Mouse (Mus musculus) embryonic facial prominence, embryonic 11.5 days (tissue): ENCODE measurements around the gene Adamtsl1. TPM values are rescaled to one million over a fixed set of nuclear protein-coding genes. Genes with fewer than 3 reads are reported as not detected.

Experiments used
- ATAC-seq: fragments of 200-750 bp; cut with Nextera tagmentation; replicated peaks from 2 replicates; pipeline ENCODE4 v1.8.0; 2017; ENCODE audit warnings: low read depth; ENCODE audit not compliant: insufficient number of reproducible peaks, low FRiP score, low TSS enrichment
- DNase-seq: peaks from one replicate; pipeline ENCODE4 v3.0.0-alpha.2; 2015; ENCODE audit warnings: low spot score
- H3K27ac ChIP-seq: fragments of 300-500 bp; sonication (generic); replicated peaks from 2 replicates; pipeline ENCODE4 v1.5.1; 2014; ENCODE audit warnings: mild to moderate bottlenecking, low read depth, low read length, control low read depth
- H3K27me3 ChIP-seq: fragments of 300-500 bp; sonication (generic); 2 replicates; pipeline ENCODE4 v1.6.1; 2014; ENCODE audit warnings: mild to moderate bottlenecking, low read length, moderate library complexity, mixed read lengths; ENCODE audit not compliant: control insufficient read depth, insufficient read depth
- H3K36me3 ChIP-seq: fragments of 300-500 bp; sonication (generic); replicated peaks from 2 replicates; pipeline ENCODE4 v1.6.1; 2014; ENCODE audit warnings: low read depth, mild to moderate bottlenecking, low read length, moderate library complexity, mixed read lengths; ENCODE audit not compliant: control insufficient read depth, insufficient read depth
- H3K4me1 ChIP-seq: fragments of 300-500 bp; sonication (generic); 2 replicates; pipeline ENCODE4 v1.6.1; 2014; ENCODE audit warnings: low read length, mixed read lengths; ENCODE audit not compliant: control insufficient read depth, insufficient read depth
- H3K4me2 ChIP-seq: fragments of 300-500 bp; sonication (generic); 2 replicates; pipeline ENCODE4 v1.6.1; 2014; ENCODE audit warnings: low read depth, mild to moderate bottlenecking, control low read depth, low read length, moderate library complexity
- H3K4me3 ChIP-seq: fragments of 300-500 bp; sonication (generic); 2 replicates; pipeline ENCODE4 v1.5.1; 2014; ENCODE audit warnings: low read depth, low read length, control low read depth
- H3K9ac ChIP-seq: fragments of 300-500 bp; sonication (generic); replicated peaks from 2 replicates; pipeline ENCODE4 v1.6.1; 2014; ENCODE audit warnings: mild to moderate bottlenecking, control low read depth, low read length
- H3K9me3 ChIP-seq: fragments of 300-500 bp; sonication (generic); replicated peaks from 2 replicates; pipeline ENCODE4 v1.6.1; 2016; ENCODE audit warnings: mild to moderate bottlenecking, low read length, inconsistent platforms, mixed read lengths; ENCODE audit not compliant: control insufficient read depth
- WGBS: fragments of 180-500 bp; shearing (Covaris S2); extraction: QIAGEN DNeasy Blood & Tissue Kit; methylation state at CpG from one replicate; pipeline ENCODE4 v1.1.7; 2014; 5-methylcytosine and 5-hydroxymethylcytosine counted together
- polyA plus RNA-seq: library from polyadenylated mRNA; unstranded; fragments of >200 nt; fragmentation: Nextera tagmentation; extraction: Ambion mirVana; gene quantifications from 2 replicates; pipeline ENCODE4 v1.2.1, GENCODE M21; 2014

The Adamtsl1 gene
- polyA plus RNA-seq, 1 experiment from 2014 or later, result 8.5 TPM

- Histone ChIP-seq H3K4me2 (no peak overlapping the region), H3K4me1 (no peaks in the 10 kb centered on the region), H3K9ac (no peak overlapping the region), H3K27ac (no peak overlapping the region), H3K36me3 (no peaks in the 10 kb centered on the region), H3K27me3 (no peaks in the 10 kb centered on the region), H3K4me3 (no peak overlapping the region), H3K9me3 (no peaks in the 10 kb centered on the region)
- DNase-seq (no peak), ATAC-seq (no peak)
- 70% methylated on average over 7 of the region's 7 CpGs for WGBS
Measured at GRCm38 (mm10) chr4:85591037-85591436, 77.1 kb downstream of the Adamtsl1 start.

GRCm38 (mm10) chr4:85594159-85594558, 80.2 kb downstream of the Adamtsl1 start:
- Histone ChIP-seq H3K4me3 (no peak overlapping the region), H3K27ac (no peak overlapping the region), H3K27me3 (no peaks in the 10 kb centered on the region), H3K9ac (no peak overlapping the region), H3K36me3 (no peaks in the 10 kb centered on the region), H3K4me2 (no peak overlapping the region), H3K4me1 (no peaks in the 10 kb centered on the region), H3K9me3 (no peaks in the 10 kb centered on the region)
- ATAC-seq (no peak), DNase-seq (no peak)

GRCm38 (mm10) chr4:85613331-85613730, 99.4 kb downstream of the Adamtsl1 start:
- no peak for DNase-seq
- 73% methylated on average over 3 of the region's 3 CpGs for WGBS
- no peaks in the 10 kb centered on the region for H3K27me3 ChIP-seq
- H3K4me2 ChIP-seq, result no peak overlapping the region
- H3K4me3 ChIP-seq, result no peak overlapping the region
- no peak overlapping the region for H3K9ac ChIP-seq
- no peaks in the 10 kb centered on the region for H3K4me1 ChIP-seq
- no peak for ATAC-seq
- H3K36me3 ChIP-seq, result no peaks in the 10 kb centered on the region
- H3K27ac ChIP-seq, result no peak overlapping the region
- no peaks in the 10 kb centered on the region for H3K9me3 ChIP-seq

GRCm38 (mm10) chr4:85618746-85619145, 104.8 kb downstream of the Adamtsl1 start:
- no peak for DNase-seq
- no peak for ATAC-seq
- 87% methylated on average over 5 of the region's 5 CpGs for WGBS
- Histone ChIP-seq H3K27ac (no peak overlapping the region), H3K9me3 (no peaks in the 10 kb centered on the region), H3K4me2 (no peak overlapping the region), H3K4me1 (no peaks in the 10 kb centered on the region), H3K36me3 (no peaks in the 10 kb centered on the region), H3K4me3 (no peak overlapping the region), H3K9ac (no peak overlapping the region), H3K27me3 (no peaks in the 10 kb centered on the region)

- Histone ChIP-seq H3K4me3 (no peak overlapping the region), H3K9ac (no peak overlapping the region), H3K27me3 (no peaks in the 10 kb centered on the region), H3K4me1 (no peaks in the 10 kb centered on the region), H3K27ac (no peak overlapping the region), H3K9me3 (no peaks in the 10 kb centered on the region), H3K4me2 (no peak overlapping the region), H3K36me3 (no peaks in the 10 kb centered on the region)
- ATAC-seq (no peak), DNase-seq (no peak)
- 76% methylated on average over 3 of the region's 3 CpGs for WGBS
Measured at GRCm38 (mm10) chr4:85619261-85619660, 105.3 kb downstream of the Adamtsl1 start.

GRCm38 (mm10) chr4:85629381-85629780, 115.4 kb downstream of the Adamtsl1 start:
- ATAC-seq (no peak), DNase-seq (no peak)
- H3K9me3 ChIP-seq, result no peaks in the 10 kb centered on the region
- no peak overlapping the region for H3K4me2 ChIP-seq
- H3K27ac ChIP-seq, result no peak overlapping the region
- WGBS, result 82% methylated on average over 7 of the region's 7 CpGs
- H3K4me1 ChIP-seq, result no peaks in the 10 kb centered on the region
- H3K27me3 ChIP-seq, result no peaks in the 10 kb centered on the region
- H3K36me3 ChIP-seq, result no peaks in the 10 kb centered on the region
- H3K4me3 ChIP-seq, result no peak overlapping the region
- H3K9ac ChIP-seq, result no peak overlapping the region

GRCm38 (mm10) chr4:85669271-85669670, 155.3 kb downstream of the Adamtsl1 start:
- ATAC-seq, result no peak
- WGBS, result 93% methylated on average over 5 of the region's 5 CpGs
- H3K4me2 ChIP-seq, result no peak overlapping the region

GRCm38 (mm10) chr4:85669735-85670134, 155.8 kb downstream of the Adamtsl1 start:
- Histone ChIP-seq H3K9ac (no peak overlapping the region), H3K9me3 (no peaks in the 10 kb centered on the region), H3K4me2 (no peak overlapping the region), H3K27ac (no peak overlapping the region), H3K4me1 (no peaks in the 10 kb centered on the region), H3K36me3 (no peaks in the 10 kb centered on the region), H3K4me3 (no peak overlapping the region), H3K27me3 (no peaks in the 10 kb centered on the region)
- DNase-seq (no peak), ATAC-seq (no peak)
- WGBS, result 75% methylated on average over 1 of the region's 1 CpGs

More at GRCm38 (mm10) chr4:85669271-85669670, 155.3 kb downstream of the Adamtsl1 start:
- H3K9ac ChIP-seq, result no peak overlapping the region
- H3K9me3 ChIP-seq, result no peaks in the 10 kb centered on the region
- no peak overlapping the region for H3K27ac ChIP-seq
- H3K4me1 ChIP-seq, result no peaks in the 10 kb centered on the region
- H3K4me3 ChIP-seq, result no peak overlapping the region
- DNase-seq, result no peak
- no peaks in the 10 kb centered on the region for H3K36me3 ChIP-seq
- H3K27me3 ChIP-seq, result no peaks in the 10 kb centered on the region
